Mouse (Mus musculus) heart, adult 2 months (tissue): ENCODE measurements around the gene Sh3gl2.

Experiments used
- CTCF ChIP-seq: fragments of 200-600 bp; IDR thresholded peaks from 2 replicates; pipeline ENCODE4 v1.8.1; 2022; ENCODE audit warnings: antibody characterized with exemption, mild to moderate bottlenecking, moderate library complexity
- EP300 ChIP-seq: fragments of 200-500 bp; IDR thresholded peaks from 2 replicates; pipeline ENCODE4 v1.6.1; 2011; ENCODE audit warnings: low read depth, low read length, control low read depth; ENCODE audit not compliant: insufficient read depth
- POLR2A ChIP-seq: fragments of 200-500 bp; IDR thresholded peaks from 2 replicates; pipeline ENCODE4 v1.6.1; 2011; ENCODE audit warnings: mild to moderate bottlenecking, low read depth, low read length, control low read depth; ENCODE audit not compliant: insufficient read depth

- TF ChIP-seq CTCF (no peak), POLR2A (no peak), EP300 (no peak)
Measured at GRCm38 (mm10) chr4:85529852-85530251, 324.9 kb downstream of the Sh3gl2 start.
